Mouse (Mus musculus) testis, adult 2 months (tissue): ENCODE measurements around the gene Tmem44.

ENCODE experiments used
- CTCF ChIP-seq: fragments of 200-500 bp; IDR thresholded peaks from 2 replicates; pipeline ENCODE4 v1.5.1; 2012; ENCODE audit warnings: low read depth, mild to moderate bottlenecking, inconsistent platforms, low read length, moderate library complexity; ENCODE audit not compliant: control insufficient read depth, insufficient read depth, insufficient replicate concordance
- POLR2A ChIP-seq: fragments of 200-500 bp; IDR thresholded peaks from 2 replicates; pipeline ENCODE4 v1.6.1; 2012; ENCODE audit warnings: low read depth, mild to moderate bottlenecking, inconsistent platforms, low read length, moderate library complexity; ENCODE audit not compliant: control insufficient read depth

- no peak for TF ChIP-seq CTCF
- no peak for TF ChIP-seq POLR2A
Measured at GRCm38 (mm10) chr16:30511563-30512340, 38.9 kb downstream of the Tmem44 start.
